Mouse (Mus musculus) liver, adult 2 months (tissue): Measurements from ENCODE around the gene D430041D05Rik.

Experiments used
- CTCF ChIP-seq: fragments of 200-500 bp; IDR thresholded peaks from 2 replicates; pipeline ENCODE4 v1.5.1; 2011; ENCODE audit warnings: low read depth, low read length, control low read depth
- POLR2A ChIP-seq: fragments of 200-500 bp; IDR thresholded peaks from 2 replicates; pipeline ENCODE4 v1.6.1; 2011; ENCODE audit warnings: low read length, control low read depth; ENCODE audit not compliant: insufficient read depth; ENCODE audit errors: extremely low read depth

DNA sequence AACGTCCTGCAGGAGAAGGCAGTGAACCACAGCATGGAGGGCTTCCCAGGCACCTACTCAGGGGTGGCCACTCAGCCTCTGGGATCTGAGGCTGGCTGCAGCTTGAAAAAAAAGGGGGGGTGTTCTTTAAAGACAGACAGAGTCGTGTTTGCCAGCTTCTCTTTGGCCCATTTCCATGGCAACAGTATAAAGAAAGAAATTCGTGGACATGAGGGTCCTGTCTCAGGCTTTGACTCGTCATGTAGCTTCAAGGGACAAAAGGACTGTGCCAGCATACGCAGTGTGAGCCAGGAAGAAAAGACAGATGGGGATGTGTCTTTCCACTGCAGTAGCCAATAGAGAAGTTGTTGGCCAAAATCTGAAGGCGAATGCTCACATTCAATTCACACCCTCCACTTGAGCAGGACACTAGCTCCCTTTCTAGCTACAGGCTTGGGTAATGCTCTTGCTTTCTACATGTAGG lies 42.9 kb downstream of the D430041D05Rik start:
- TF ChIP-seq CTCF: no peak
- TF ChIP-seq POLR2A: no peak
